Mouse (Mus musculus): ENCODE measurements around the gene Elavl1. TPM values are rescaled to one million over a fixed set of nuclear protein-coding genes. Genes with fewer than 3 reads are reported as not detected.

The Elavl1 gene
- polyA plus RNA-seq, 1 experiment from 2014 or later = 354 TPM

Other genes starting within 250 kb of the Elavl1 start
- gene Cd209f, start 219.6 kb downstream of the Elavl1 start, polyA plus RNA-seq (2016; fragmentation: Nextera tagmentation; extraction: Ambion mirVana) = not detected in 2 replicates
- not detected in 2 replicates for gene Cd209g, start 191.3 kb downstream of the Elavl1 start, polyA plus RNA-seq (2016; fragmentation: Nextera tagmentation; extraction: Ambion mirVana)
- 17.8 and 21.9 TPM in 2 replicates for gene Evi5l, start 158.8 kb downstream of the Elavl1 start, polyA plus RNA-seq (2016; fragmentation: Nextera tagmentation; extraction: Ambion mirVana)
- gene Prr36, start 108.0 kb downstream of the Elavl1 start, polyA plus RNA-seq (2016; fragmentation: Nextera tagmentation; extraction: Ambion mirVana) = 14.8 and 18.3 TPM in 2 replicates
- 0.12 and 0.22 TPM in 2 replicates for gene Lrrc8e, start 98.6 kb downstream of the Elavl1 start, polyA plus RNA-seq (2016; fragmentation: Nextera tagmentation; extraction: Ambion mirVana)
- 29.9 and 31.4 TPM in 2 replicates for gene Map2k7, start 86.7 kb downstream of the Elavl1 start, polyA plus RNA-seq (2016; fragmentation: Nextera tagmentation; extraction: Ambion mirVana)
- gene Gm49320, start 86.5 kb downstream of the Elavl1 start, polyA plus RNA-seq (2016; fragmentation: Nextera tagmentation; extraction: Ambion mirVana) = 0.70 and 0.81 TPM in 2 replicates
- gene Tgfbr3l, start 77.2 kb downstream of the Elavl1 start, polyA plus RNA-seq (2016; fragmentation: Nextera tagmentation; extraction: Ambion mirVana) = 2.5 and 4.1 TPM in 2 replicates
- gene Snapc2, start 72.3 kb downstream of the Elavl1 start, polyA plus RNA-seq (2016; fragmentation: Nextera tagmentation; extraction: Ambion mirVana) = 64.0 and 64.7 TPM in 2 replicates
- gene Ctxn1, start 66.1 kb downstream of the Elavl1 start, polyA plus RNA-seq (2016; fragmentation: Nextera tagmentation; extraction: Ambion mirVana) = 111 and 120 TPM in 2 replicates
- 69.8 and 70.2 TPM in 2 replicates for gene Timm44, start 49.5 kb downstream of the Elavl1 start, polyA plus RNA-seq (2016; fragmentation: Nextera tagmentation; extraction: Ambion mirVana)
- 23.6 and 26.4 TPM in 2 replicates for gene Ccl25, start 203 bp downstream of the Elavl1 start, polyA plus RNA-seq (2016; fragmentation: Nextera tagmentation; extraction: Ambion mirVana)
- gene Cers4, start 167.6 kb upstream of the Elavl1 start, polyA plus RNA-seq (2016; fragmentation: Nextera tagmentation; extraction: Ambion mirVana) = 11.5 and 13.8 TPM in 2 replicates